Mouse (Mus musculus) retina, postnatal 7 days (tissue): ENCODE measurements around the gene Hist2h3c2.
"Not testable (repeated sequence)": the region's sequence is repeated elsewhere in the genome, so short reads cannot be mapped to it uniquely, and the experiment has no call there.

Experiments
- DNase-seq: peaks from one replicate; pipeline ENCODE4 v3.0.0-alpha.2; 2012; ENCODE audit warnings: low read depth, low spot score

The Hist2h3c2 gene

DNA sequence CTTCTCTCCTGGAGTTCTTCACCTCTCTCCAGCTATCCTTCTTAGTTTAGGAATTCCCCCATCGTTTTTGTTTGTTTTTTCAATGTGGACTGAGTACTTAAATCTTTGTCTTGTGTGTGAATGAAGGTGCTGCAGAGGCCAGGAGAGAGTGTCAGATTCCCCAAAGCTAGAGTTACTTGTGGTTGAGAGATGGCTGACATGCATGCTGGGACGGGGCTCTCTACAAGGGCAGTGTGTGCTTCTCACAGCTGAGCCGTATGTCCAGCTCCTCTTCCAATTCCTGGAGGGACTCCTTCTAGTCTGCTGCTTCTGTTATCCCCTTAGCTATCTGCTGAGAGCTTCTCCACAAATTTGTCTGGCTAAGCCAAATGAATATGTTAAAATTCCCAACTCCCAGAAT lies 3.1 kb downstream of the Hist2h3c2 start:
- DNase-seq = no peak

- no peak for DNase-seq
Observed at GRCm38 (mm10) chr3:96234914-96235313, 4.0 kb downstream of the Hist2h3c2 start.

- no peak for DNase-seq
Observed at GRCm38 (mm10) chr3:96231758-96232120, 7.2 kb downstream of the Hist2h3c2 start.

- DNase-seq = no peak
Observed at GRCm38 (mm10) chr3:96230910-96231757, 7.8 kb downstream of the Hist2h3c2 start.

DNA sequence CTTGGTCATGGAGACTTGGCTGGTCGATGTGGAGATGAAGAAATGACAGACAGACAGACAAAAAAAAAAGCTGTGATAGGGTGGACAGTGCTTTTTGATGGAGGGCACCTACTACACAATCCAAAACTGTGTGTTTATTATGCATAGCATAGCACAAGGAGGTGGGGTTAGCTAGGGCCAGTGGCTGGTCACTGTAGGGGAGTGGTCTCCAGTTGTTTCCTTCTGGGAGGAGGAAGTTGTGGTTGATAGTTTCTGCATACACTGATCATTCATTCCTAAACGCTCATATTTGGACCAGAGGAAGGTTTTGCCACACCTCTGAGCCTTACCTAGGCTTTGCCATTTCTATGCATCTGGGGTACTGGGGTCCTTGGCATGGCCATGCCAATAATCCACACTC lies 8.5 kb downstream of the Hist2h3c2 start:
- no peak for DNase-seq

DNA sequence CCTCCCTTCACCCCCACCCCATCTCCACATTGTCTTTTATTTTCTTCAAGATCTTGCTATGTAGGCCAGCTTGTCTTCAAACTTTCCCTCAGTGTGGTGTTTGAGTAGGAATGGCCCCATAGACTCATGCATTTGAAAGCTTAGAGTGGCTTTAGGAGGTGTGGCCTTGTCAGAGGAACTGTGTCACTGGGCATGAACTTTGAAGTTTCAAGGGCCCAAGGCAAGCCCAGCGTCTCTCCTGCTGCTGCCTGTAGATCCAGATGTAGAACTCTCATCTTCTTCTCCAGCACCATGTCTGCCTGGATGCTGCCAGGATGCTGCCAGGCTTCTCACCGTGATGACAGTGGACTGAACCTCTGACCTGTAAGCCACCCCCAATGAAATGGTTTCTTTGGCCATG lies 10.1 kb downstream of the Hist2h3c2 start:
- no peak for DNase-seq

DNA sequence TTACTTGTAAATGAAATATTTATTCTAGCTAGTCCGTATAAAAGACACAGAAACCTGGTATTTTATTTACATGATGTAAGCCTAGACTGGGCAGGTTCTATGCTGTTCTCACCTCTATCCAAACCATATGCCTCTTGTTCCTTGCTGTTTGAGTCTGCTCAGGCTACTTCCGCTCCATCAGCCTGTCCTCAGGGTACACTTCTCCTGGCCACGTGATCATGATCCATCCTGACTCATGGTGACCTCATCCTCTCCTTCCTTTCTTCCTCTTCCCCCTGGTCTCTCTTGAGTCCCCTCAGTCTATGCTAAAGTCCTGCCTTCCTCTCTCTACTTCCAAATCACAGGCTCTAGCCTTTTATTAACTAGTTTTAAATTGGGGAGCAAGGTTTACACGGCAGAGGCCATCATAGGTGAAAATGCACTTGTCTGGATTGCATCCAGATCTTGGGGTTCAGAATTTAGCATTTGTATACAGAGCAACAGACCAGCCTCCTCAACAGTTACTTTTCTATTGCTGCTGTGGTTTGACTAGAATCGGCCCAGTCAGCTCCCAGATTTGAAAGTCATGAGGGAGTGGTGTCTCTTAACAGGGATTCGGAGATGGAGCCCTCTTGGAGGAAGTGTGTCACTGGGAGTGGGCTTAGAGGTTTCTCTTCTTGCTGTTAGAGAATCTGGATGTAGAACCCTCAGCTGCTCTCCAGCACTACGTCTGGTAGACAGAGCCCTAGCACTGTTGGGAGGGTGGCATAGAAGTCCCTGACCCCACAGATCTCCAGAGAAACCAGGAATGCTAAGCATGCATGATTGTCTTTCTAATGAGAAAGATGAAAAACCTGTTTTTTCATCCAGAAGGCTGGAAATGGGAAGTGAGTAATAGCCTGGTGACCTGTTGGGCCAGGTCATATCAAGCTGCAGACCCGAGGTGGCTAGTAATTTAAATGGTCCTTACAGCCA lies 12.0 kb downstream of the Hist2h3c2 start:
- no peak for DNase-seq

GRCm38 (mm10) chr3:96225421-96225820 lies 13.5 kb downstream of the Hist2h3c2 start:
- DNase-seq = no peak

GRCm38 (mm10) chr3:96222774-96223173 lies 16.2 kb downstream of the Hist2h3c2 start:
- no peak for DNase-seq

GRCm38 (mm10) chr3:96221640-96222038 lies 17.3 kb downstream of the Hist2h3c2 start:
- DNase-seq = no peak

DNA sequence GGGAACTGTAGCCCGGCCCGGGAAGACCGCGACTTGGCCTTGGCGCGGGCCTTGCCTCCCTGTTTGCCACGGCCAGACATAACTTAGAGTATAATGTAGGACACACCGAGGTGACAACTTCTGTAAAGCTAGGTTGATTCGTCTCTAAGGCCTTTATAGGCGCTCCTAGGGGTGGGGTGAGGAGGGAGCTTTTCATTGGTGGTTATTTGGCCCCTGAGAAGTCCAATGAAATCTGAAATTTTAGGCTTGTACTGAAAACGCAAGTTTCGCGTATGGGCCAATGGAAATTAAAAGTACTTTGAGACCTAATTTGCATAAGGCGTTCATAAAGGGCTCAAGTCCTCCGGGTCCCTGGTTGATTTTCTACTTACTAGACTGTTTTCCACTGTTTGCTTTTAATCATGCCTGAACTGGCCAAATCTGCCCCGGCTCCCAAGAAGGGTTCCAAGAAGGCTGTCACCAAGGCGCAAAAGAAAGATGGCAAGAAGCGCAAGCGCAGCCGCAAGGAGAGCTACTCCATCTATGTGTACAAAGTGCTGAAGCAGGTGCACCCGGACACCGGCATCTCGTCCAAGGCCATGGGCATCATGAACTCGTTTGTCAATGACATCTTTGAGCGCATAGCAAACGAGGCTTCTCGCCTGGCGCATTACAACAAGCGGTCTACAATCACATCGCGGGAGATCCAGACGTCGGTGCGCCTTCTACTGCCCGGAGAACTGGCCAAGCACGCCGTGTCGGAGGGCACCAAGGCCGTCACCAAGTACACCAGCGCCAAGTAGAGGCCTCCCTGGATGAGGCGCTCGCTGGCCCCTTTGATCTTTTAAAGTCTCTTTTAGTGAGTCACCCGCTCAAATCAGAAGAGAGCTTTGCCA lies 17.9 kb downstream of the Hist2h3c2 start, which contains the start of the genes Hist2h2ac and Hist2h2be:
Gene Hist2h2ac (minus strand): TSS at position 116 of the 875 bp plus-strand sequence.
Gene Hist2h2be (plus strand): TSS at position 355 of the 875 bp plus-strand sequence.
- DNase-seq = peak; percentile 41

DNA sequence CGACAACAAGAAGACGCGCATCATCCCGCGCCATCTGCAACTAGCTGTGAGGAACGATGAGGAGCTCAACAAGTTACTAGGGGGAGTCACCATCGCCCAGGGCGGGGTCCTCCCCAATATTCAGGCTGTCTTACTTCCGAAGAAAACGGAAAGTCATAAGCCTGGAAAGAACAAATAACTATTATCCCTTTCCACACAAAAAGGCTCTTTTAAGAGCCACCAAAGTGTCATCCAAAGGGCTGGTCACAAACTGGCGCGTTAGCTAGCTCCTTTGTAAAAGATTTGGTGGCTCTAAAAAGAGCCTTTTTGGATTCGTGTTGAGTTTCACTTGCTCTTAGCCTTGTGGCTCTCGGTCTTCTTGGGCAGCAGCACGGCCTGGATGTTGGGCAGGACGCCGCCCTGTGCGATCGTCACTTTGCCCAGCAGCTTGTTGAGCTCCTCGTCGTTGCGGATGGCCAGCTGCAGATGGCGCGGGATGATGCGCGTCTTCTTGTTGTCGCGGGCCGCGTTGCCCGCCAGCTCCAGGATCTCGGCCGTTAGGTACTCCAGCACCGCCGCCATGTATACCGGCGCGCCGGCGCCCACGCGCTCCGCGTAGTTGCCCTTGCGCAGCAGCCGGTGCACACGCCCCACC lies 18.7 kb downstream of the Hist2h3c2 start:
- peak; percentile 16 for DNase-seq

- DNase-seq = peak; percentile 68
Observed at GRCm38 (mm10) chr3:96219661-96220130, 19.2 kb downstream of the Hist2h3c2 start, which contains the start of the genes Bola1 and Hist2h2ab. Gene Bola1 (minus strand): TSS chr3:96219709. Gene Hist2h2ab (plus strand): TSS chr3:96219865.

GRCm38 (mm10) chr3:96219191-96219641 lies 19.7 kb downstream of the Hist2h3c2 start:
- peak; percentile 9 for DNase-seq

GRCm38 (mm10) chr3:96209242-96209641 lies 29.7 kb downstream of the Hist2h3c2 start:
- DNase-seq = no peak

GRCm38 (mm10) chr3:96207819-96208218 lies 31.1 kb downstream of the Hist2h3c2 start:
- no peak for DNase-seq

DNA sequence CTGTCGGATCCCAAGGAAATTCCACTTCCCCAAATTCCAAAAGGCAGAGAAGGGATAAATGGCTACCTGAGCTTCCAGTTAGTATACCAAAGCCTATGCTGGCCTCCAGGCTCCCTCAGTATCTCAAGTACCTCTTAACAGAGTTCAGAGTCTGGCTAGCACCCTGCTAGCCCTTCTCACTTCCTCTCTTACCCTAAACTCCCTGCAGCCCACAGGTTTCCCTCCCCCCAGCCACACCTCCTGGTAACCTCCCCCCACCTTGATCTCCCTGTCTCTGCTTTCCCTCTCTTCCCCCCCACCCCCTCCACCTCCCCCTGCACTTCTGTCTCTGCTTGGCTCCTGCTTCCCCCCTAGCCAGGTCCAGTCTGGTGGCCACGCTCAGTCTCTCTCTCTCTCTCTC lies 39.2 kb downstream of the Hist2h3c2 start:
- DNase-seq = no peak

DNA sequence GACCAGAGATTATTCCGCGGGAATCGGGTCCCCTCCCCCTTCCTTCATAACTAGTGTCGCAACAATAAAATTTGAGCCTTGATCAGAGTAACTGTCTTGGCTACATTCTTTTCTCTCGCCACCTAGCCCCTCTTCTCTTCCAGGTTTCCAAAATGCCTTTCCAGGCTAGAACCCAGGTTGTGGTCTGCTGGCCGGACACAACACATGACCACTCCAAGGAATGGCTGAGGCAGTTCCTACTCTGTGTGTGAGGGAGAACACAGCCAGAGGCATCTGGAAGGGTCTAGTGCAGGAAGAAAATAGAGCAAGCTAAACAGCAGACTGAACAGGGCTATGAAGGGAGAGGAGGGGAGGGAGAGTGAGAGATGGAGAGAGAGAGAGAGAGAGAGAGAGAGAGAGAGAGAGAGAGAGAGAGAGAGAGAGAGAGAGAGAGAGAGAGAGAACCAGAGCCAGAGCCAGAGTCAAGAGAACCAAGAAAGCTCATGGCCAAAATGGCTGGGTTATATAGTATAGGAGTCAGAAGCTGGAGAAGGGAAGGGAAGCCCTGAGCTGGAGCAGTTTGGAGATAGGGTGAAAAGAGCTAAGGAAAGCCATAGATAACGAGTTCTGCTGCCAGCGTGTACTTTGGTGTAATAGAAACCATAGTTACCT lies 40.2 kb downstream of the Hist2h3c2 start:
- not testable (repeated sequence) for DNase-seq

DNA sequence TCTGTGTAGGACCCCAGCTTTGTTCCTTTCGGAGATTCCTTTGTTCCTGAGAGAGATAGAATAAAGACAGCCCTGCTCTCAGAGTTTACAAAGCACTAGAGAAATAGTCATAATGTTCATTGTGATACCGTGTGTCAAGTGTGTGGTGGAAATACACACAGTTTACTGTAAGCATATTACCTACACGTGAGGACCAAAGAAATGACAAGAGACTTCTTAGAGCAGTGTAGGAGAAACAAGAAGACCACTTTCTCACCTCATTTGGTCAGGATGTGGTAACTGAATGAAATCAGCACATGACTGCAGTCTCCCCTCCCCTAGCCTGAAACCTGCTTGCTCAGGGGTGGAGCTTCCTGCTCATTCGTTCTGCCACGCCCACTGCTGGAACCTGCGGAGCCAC lies 40.7 kb downstream of the Hist2h3c2 start:
- no peak for DNase-seq
